Mouse (Mus musculus) heart, adult 2 months (tissue): ENCODE results near the gene Trim63. TPM values are rescaled to one million over a fixed set of nuclear protein-coding genes. Genes with fewer than 3 reads are reported as not detected.

Experiments
- DNase-seq, 2 experiments: peaks; one replicate each; pipeline ENCODE4 v3.0.0; 2021
- H3K27ac ChIP-seq: fragments of 200-600 bp; 2 replicates; pipeline ENCODE4 v1.8.1; 2022
- H3K27me3 ChIP-seq: fragments of 200-500 bp; 2 replicates; pipeline ENCODE4 v1.6.1; 2012; ENCODE audit warnings: mild to moderate bottlenecking, low read length, inconsistent platforms, mixed read lengths; ENCODE audit not compliant: control insufficient read depth, insufficient read depth
- H3K36me3 ChIP-seq: fragments of 200-500 bp; 2 replicates; pipeline ENCODE4 v1.6.1; 2012; ENCODE audit warnings: low read length, inconsistent platforms; ENCODE audit not compliant: control insufficient read depth, insufficient read depth
- H3K4me1 ChIP-seq: fragments of 200-500 bp; 2 replicates; pipeline ENCODE4 v1.6.1; 2011; ENCODE audit warnings: low read length; ENCODE audit not compliant: control insufficient read depth, insufficient read depth
- H3K4me3 ChIP-seq: fragments of 200-600 bp; 2 replicates; pipeline ENCODE4 v1.8.1; 2022
- H3K79me2 ChIP-seq: fragments of 200-500 bp; replicated peaks from 2 replicates; pipeline ENCODE4 v1.6.1; 2012; ENCODE audit warnings: mild to moderate bottlenecking, inconsistent platforms, low read length, moderate library complexity, mixed read lengths; ENCODE audit not compliant: control insufficient read depth, insufficient read depth
- H3K9ac ChIP-seq: fragments of 200-500 bp; 2 replicates; pipeline ENCODE4 v1.6.1; 2012; ENCODE audit warnings: low read depth, mild to moderate bottlenecking, control low read depth, inconsistent platforms, low read length, mixed read lengths
- CTCF ChIP-seq: fragments of 200-600 bp; IDR thresholded peaks from 2 replicates; pipeline ENCODE4 v1.8.1; 2022; ENCODE audit warnings: antibody characterized with exemption, mild to moderate bottlenecking, moderate library complexity
- EP300 ChIP-seq: fragments of 200-500 bp; IDR thresholded peaks from 2 replicates; pipeline ENCODE4 v1.6.1; 2011; ENCODE audit warnings: low read depth, low read length, control low read depth; ENCODE audit not compliant: insufficient read depth
- POLR2A ChIP-seq: fragments of 200-500 bp; IDR thresholded peaks from 2 replicates; pipeline ENCODE4 v1.6.1; 2011; ENCODE audit warnings: mild to moderate bottlenecking, low read depth, low read length, control low read depth; ENCODE audit not compliant: insufficient read depth
- WGBS: fragments of 180-500 bp; shearing (Covaris S2); methylation state at CpG from one replicate; pipeline ENCODE4 v1.1.7; 2018; 5-methylcytosine and 5-hydroxymethylcytosine counted together
- intact Hi-C: fragments of 180-260 bp; cut with DNase I; formaldehyde crosslinking; loops from one replicate; pipeline ENCODE4 v1.15.1; 2025
- polyA plus RNA-seq: library from polyadenylated mRNA; depleted of rRNA; stranded (reverse); fragments of >200 nt; gene quantifications from 2 replicates; pipeline ENCODE4 v1.2.3, GENCODE M21; 2012
- total RNA-seq, 2 experiments: library from RNA; stranded (reverse); gene quantifications; 2 replicates each; pipeline ENCODE4 v1.2.3; 2021

Gene Trim63
- total and polyA plus RNA-seq, 3 experiments: 142 to 210 (median 209) TPM

- intact Hi-C loops: no loop called here
- no peak for DNase-seq
- Histone ChIP-seq H3K9ac (no peak overlapping the region), H3K4me1 (no peaks in the 10 kb centered on the region; the same call in 1 of the 2 replicates), H3K27ac (no peak overlapping the region), H3K36me3 (no peaks in the 10 kb centered on the region), H3K79me2 (no peaks in the 10 kb centered on the region), H3K4me3 (no peak overlapping the region), H3K27me3 (peaks cover 2% of the 10 kb centered on the region; the same call in 1 of the 2 replicates)
- no peak for TF ChIP-seq CTCF
- 95% methylated on average over 7 of the region's 7 CpGs for WGBS
Measured at GRCm38 (mm10) chr4:134349829-134350228, 34.9 kb downstream of the Trim63 start.

- Histone ChIP-seq H3K4me3 (no peak overlapping the region), H3K79me2 (no peaks in the 10 kb centered on the region), H3K36me3 (no peaks in the 10 kb centered on the region), H3K4me1 (peaks cover 1% of the 10 kb centered on the region; the same call in 1 of the 2 replicates), H3K9ac (no peak overlapping the region), H3K27me3 (no peaks in the 10 kb centered on the region), H3K27ac (no peak overlapping the region)
- DNase-seq: no peak
- intact Hi-C loops: no loop called here
- no peak for TF ChIP-seq CTCF
- TF ChIP-seq EP300: no peak
- TF ChIP-seq POLR2A: no peak
- 91% methylated on average over 6 of the region's 6 CpGs for WGBS
Measured at GRCm38 (mm10) chr4:134350641-134351040, 35.7 kb downstream of the Trim63 start.

GRCm38 (mm10) chr4:134351329-134352260 is 36.7 kb downstream of the Trim63 start:
- Histone ChIP-seq H3K9ac (no peak overlapping the region), H3K79me2 (no peaks in the 10 kb centered on the region), H3K36me3 (no peaks in the 10 kb centered on the region), H3K4me3 (no peak overlapping the region), H3K27ac (no peak overlapping the region), H3K27me3 (no peaks in the 10 kb centered on the region), H3K4me1 (peaks cover 5% of the 10 kb centered on the region)
- WGBS: 35% methylated on average over 18 of the region's 18 CpGs
- TF ChIP-seq CTCF (no peak), POLR2A (no peak), EP300 (no peak)
- DNase-seq: no peak
- intact Hi-C loops: no loop called here

GRCm38 (mm10) chr4:134352261-134352707 is 37.4 kb downstream of the Trim63 start:
- WGBS: 80% methylated on average over 12 of the region's 12 CpGs

GRCm38 (mm10) chr4:134352929-134353328 is 38.0 kb downstream of the Trim63 start:
- H3K9ac ChIP-seq: no peak overlapping the region
- DNase-seq: no peak
- no peaks in the 10 kb centered on the region for H3K79me2 ChIP-seq
- 92% methylated on average over 7 of the region's 7 CpGs for WGBS
- peaks cover 8% of the 10 kb centered on the region for H3K4me1 ChIP-seq
- no peaks in the 10 kb centered on the region for H3K27me3 ChIP-seq
- H3K36me3 ChIP-seq: no peaks in the 10 kb centered on the region
- no peak overlapping the region for H3K27ac ChIP-seq
- TF ChIP-seq CTCF (no peak), EP300 (no peak), POLR2A (no peak)
- no peak overlapping the region for H3K4me3 ChIP-seq
- intact Hi-C loops: no loop called here

More at GRCm38 (mm10) chr4:134352261-134352707, 37.4 kb downstream of the Trim63 start:
- H3K4me1 ChIP-seq: peaks cover 8% of the 10 kb centered on the region
- no peak overlapping the region for H3K4me3 ChIP-seq
- no peak for TF ChIP-seq CTCF
- TF ChIP-seq POLR2A: no peak
- H3K27ac ChIP-seq: no peak overlapping the region
- H3K9ac ChIP-seq: no peak overlapping the region
- H3K79me2 ChIP-seq: no peaks in the 10 kb centered on the region
- DNase-seq: no peak
- intact Hi-C loops: no loop called here
- H3K36me3 ChIP-seq: no peaks in the 10 kb centered on the region
- no peaks in the 10 kb centered on the region for H3K27me3 ChIP-seq
